Mouse (Mus musculus): ENCODE measurements around the gene Sec14l1.

The Sec14l1 gene

GRCm38 (mm10) chr11:117107837-117108236 is 7.1 kb upstream of the Sec14l1 start:
- no peak for DNase-seq (ENCODE audit: low read depth, low spot score)

GRCm38 (mm10) chr11:117108595-117108994 is 6.4 kb upstream of the Sec14l1 start:
- DNase-seq (ENCODE audit: low read depth, low spot score), result no peak

GRCm38 (mm10) chr11:117109179-117109954 is 5.6 kb upstream of the Sec14l1 start:
- peak; percentile 66 for DNase-seq (ENCODE audit: low read depth, low spot score)

- DNase-seq (ENCODE audit: low read depth, low spot score), result no peak
Observed at GRCm38 (mm10) chr11:117111967-117112648, 2.9 kb upstream of the Sec14l1 start.

GRCm38 (mm10) chr11:117112649-117113051 is 2.3 kb upstream of the Sec14l1 start:
- no peak for DNase-seq (ENCODE audit: low read depth, low spot score)

- peak; percentile 43 for DNase-seq (ENCODE audit: low read depth, low spot score)
Observed at GRCm38 (mm10) chr11:117113377-117113776, 1.6 kb upstream of the Sec14l1 start.

GRCm38 (mm10) chr11:117114231-117114591 is 757 bp upstream of the Sec14l1 start:
- no peak for DNase-seq (ENCODE audit: low read depth, low spot score)

GRCm38 (mm10) chr11:117115346-117116219 is 615 bp downstream of the Sec14l1 start:
- DNase-seq (ENCODE audit: low read depth, low spot score), result no peak

GRCm38 (mm10) chr11:117116350-117117303 is 1.7 kb downstream of the Sec14l1 start:
- DNase-seq (ENCODE audit: low read depth, low spot score), result no peak

- DNase-seq (ENCODE audit: low read depth, low spot score), result no peak
Observed at GRCm38 (mm10) chr11:117117321-117117720, 2.4 kb downstream of the Sec14l1 start.

- no peak for DNase-seq (ENCODE audit: low read depth, low spot score)
Observed at GRCm38 (mm10) chr11:117117791-117118190, 2.8 kb downstream of the Sec14l1 start.

GRCm38 (mm10) chr11:117118248-117118647 is 3.3 kb downstream of the Sec14l1 start:
- no peak for DNase-seq (ENCODE audit: low read depth, low spot score)

GRCm38 (mm10) chr11:117118721-117119321 is 3.9 kb downstream of the Sec14l1 start:
- no peak for DNase-seq (ENCODE audit: low read depth, low spot score)

GRCm38 (mm10) chr11:117119723-117120122 is 4.8 kb downstream of the Sec14l1 start:
- DNase-seq (ENCODE audit: low read depth, low spot score), result no peak

- DNase-seq (ENCODE audit: low read depth, low spot score), result no peak
Observed at GRCm38 (mm10) chr11:117120285-117121163, 5.6 kb downstream of the Sec14l1 start.

GRCm38 (mm10) chr11:117121164-117121535 is 6.2 kb downstream of the Sec14l1 start:
- no peak for DNase-seq (ENCODE audit: low read depth, low spot score)

GRCm38 (mm10) chr11:117121954-117122353 is 7.0 kb downstream of the Sec14l1 start:
- no peak for DNase-seq (ENCODE audit: low read depth, low spot score)

GRCm38 (mm10) chr11:117123418-117124085 is 8.6 kb downstream of the Sec14l1 start:
- DNase-seq (ENCODE audit: low read depth, low spot score), result no peak

GRCm38 (mm10) chr11:117124539-117124938 is 9.6 kb downstream of the Sec14l1 start:
- no peak for DNase-seq (ENCODE audit: low read depth, low spot score)

Measured in CD4-positive helper T cell, adult 2 months (primary cell).